Mouse (Mus musculus): Measurements from ENCODE around the gene Armc3. TPM values are rescaled to one million over a fixed set of nuclear protein-coding genes. Genes with fewer than 3 reads are reported as not detected.
A peak's percentile ranks its signal among the peaks of the same experiment; 100 is the strongest.

Armc3 gene
- polyA plus RNA-seq, 1 experiment from 2014 or later, result 2.0 TPM

DNA sequence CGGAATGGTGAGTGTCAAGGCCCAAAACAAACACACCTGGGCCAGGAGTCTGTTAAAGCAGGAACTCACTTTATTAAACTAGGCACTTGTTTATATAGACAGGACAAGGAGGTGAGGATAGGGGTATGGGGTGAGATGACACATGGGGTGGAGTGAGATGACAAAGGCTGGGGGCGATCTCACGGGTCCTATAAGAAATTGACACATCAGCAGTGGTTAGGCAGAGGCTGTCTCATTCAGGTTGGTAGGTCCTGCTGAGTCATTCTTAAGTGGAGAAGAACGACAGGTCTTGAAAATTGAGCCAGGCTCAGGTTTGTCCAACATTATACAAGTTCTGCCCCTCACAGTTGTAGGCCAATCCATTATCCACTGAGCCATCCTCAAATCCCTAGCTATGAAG lies 128.7 kb downstream of the Armc3 start:
- ATAC-seq (ENCODE audit: low read depth), result no peak
- Histone ChIP-seq H3K9me3 (ENCODE audit: control insufficient read depth, low read length) (no peaks in the 10 kb centered on the region), H3K36me3 (ENCODE audit: control insufficient read depth, insufficient read depth, low read length) (no peaks in the 10 kb centered on the region), H3K9ac (ENCODE audit: low read length) (no peak overlapping the region), H3K4me3 (ENCODE audit: low read length) (no peak overlapping the region), H3K4me1 (replicated peaks; ENCODE audit: control insufficient read depth, insufficient read depth, low read length) (no peaks in the 10 kb centered on the region), H3K27me3 (ENCODE audit: control insufficient read depth, insufficient read depth, low read depth, low read length) (no peaks in the 10 kb centered on the region), H3K4me2 (ENCODE audit: low read depth, low read length) (no peak overlapping the region), H3K27ac (ENCODE audit: low read length) (no peak overlapping the region)
- WGBS, result 59% methylated on average over 4 of the region's 4 CpGs

DNA sequence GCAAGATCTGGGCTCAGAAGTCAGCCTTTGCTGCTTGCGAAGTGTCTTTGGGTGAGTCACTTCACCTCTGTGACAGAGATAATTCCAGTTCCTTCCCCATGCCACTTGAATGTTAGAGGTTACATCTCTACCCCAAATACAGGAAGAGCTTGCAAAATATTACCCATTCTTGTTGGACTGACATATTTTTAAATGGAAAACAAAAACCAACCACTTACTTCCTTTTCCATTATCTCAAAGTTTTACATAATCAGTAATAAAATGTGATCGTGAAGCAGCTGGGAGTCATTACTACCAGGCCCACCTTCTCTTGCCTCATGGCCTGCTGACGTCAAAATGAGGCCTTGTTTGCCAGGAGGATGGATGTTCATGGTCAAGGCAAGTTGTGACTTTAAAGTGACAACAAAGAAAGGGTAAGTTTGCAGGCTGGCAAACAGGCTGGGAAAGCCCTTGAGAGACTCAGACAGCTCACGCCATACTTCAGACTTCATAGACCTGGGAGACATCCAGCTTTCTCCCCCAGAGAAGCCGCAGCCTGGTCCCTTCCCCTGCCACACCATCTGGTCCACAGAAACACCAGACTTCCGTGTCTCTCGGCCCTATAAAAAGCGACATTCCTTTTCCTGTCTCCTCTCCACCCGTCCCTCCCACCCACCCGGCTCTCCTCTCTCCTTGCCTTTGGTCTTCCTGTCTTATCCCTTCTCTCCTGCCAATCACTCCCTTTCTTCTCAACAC lies 145.0 kb downstream of the Armc3 start:
- H3K4me1 ChIP-seq (replicated peaks; ENCODE audit: control insufficient read depth, insufficient read depth, low read length), result no peaks in the 10 kb centered on the region
- H3K4me3 ChIP-seq (ENCODE audit: low read length), result peak overlapping the region; percentile 30
- no peak overlapping the region for H3K27ac ChIP-seq (ENCODE audit: low read length)
- 24% methylated on average over 10 of the region's 10 CpGs for WGBS
- peak overlapping the region; percentile 53 for H3K4me2 ChIP-seq (ENCODE audit: low read depth, low read length)
- ATAC-seq (ENCODE audit: low read depth), result peak; percentile 76
- H3K27me3 ChIP-seq (ENCODE audit: control insufficient read depth, insufficient read depth, low read depth, low read length), result no peaks in the 10 kb centered on the region
- 0 out of 2 replicates have a peak overlapping the region, but pooled peaks have one; percentile 12 for H3K9ac ChIP-seq (ENCODE audit: low read length)
- no peaks in the 10 kb centered on the region for H3K9me3 ChIP-seq (ENCODE audit: control insufficient read depth, low read length)
- no peaks in the 10 kb centered on the region for H3K36me3 ChIP-seq (ENCODE audit: control insufficient read depth, insufficient read depth, low read length)

DNA sequence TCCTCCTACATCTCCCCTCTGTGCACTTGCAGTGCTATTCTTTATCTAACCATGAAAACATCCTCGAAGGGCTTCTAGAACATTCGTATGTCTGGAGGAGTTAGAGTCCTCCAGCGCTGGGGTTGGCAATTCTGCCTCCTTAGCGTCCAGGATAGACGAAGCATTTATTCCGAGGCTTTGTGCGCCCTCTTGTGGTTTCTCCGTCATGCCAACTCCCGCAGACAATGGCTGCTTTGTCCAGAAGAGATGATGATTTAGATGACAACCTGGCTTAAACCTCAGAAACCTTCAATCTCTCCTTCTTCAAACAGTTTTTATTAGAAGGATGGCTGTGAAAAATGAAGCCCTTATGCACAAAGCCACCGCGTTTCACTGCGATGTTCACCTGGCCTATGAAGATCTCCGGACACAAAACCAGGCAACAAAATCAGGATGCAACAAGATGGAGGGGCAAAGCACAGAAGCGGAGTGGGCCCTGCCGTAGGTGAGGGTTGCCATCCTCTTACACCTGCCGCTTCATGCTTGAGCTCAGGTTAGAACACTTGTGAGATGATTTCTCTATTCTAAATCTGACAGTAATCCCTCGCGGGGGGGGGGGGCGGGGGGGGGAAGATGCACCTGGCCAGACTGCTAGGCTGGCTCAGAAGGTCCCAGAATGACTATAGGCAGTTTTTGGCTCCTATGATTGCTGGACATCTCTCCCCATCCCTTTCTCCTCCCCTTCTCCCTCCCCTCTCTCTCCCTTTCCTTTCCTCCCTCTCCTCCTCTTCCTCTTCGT lies 145.7 kb downstream of the Armc3 start:
- peak; percentile 82 for ATAC-seq (ENCODE audit: low read depth)
- no peaks in the 10 kb centered on the region for H3K27me3 ChIP-seq (ENCODE audit: control insufficient read depth, insufficient read depth, low read depth, low read length)
- no peaks in the 10 kb centered on the region for H3K9me3 ChIP-seq (ENCODE audit: control insufficient read depth, low read length)
- no peak overlapping the region for H3K27ac ChIP-seq (ENCODE audit: low read length)
- H3K9ac ChIP-seq (ENCODE audit: low read length), result 0 out of 2 replicates have a peak overlapping the region, but pooled peaks have one; percentile 12
- no peaks in the 10 kb centered on the region for H3K4me1 ChIP-seq (replicated peaks; ENCODE audit: control insufficient read depth, insufficient read depth, low read length)
- 24% methylated on average over 19 of the region's 20 CpGs for WGBS
- peak overlapping the region; percentile 53 for H3K4me2 ChIP-seq (ENCODE audit: low read depth, low read length)
- no peaks in the 10 kb centered on the region for H3K36me3 ChIP-seq (ENCODE audit: control insufficient read depth, insufficient read depth, low read length)
- peak overlapping the region; percentile 30 for H3K4me3 ChIP-seq (ENCODE audit: low read length)

DNA sequence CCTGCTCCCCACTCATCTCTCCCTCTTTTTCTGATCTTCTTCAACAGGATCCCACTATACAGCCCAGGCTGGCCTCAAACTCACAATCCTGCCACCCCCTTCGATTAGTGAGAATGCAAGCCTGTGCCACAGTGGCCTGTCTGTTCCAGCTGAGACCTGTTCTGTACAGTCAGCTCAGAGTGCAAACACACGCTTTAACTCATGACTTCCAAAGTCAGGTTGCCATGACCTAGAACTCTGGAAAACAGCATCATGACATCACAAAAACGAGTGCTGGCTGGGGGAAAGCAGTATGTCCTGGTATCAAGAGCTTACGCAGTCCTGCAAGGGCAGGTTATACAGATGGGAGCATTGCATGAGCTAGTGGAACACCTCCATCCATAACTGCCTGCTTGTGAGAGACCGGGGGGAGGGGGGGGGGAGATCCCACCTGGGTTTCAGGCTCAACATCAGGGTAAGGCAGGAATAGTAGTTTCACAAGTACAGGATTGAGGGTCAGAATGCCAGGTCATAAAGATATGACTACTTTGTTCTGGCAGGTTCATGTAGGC lies 146.4 kb downstream of the Armc3 start:
- H3K4me1 ChIP-seq (replicated peaks; ENCODE audit: control insufficient read depth, insufficient read depth, low read length), result no peaks in the 10 kb centered on the region
- ATAC-seq (ENCODE audit: low read depth), result no peak
- 67% methylated on average over 5 of the region's 5 CpGs for WGBS
- H3K9ac ChIP-seq (ENCODE audit: low read length), result no peak overlapping the region
- no peak overlapping the region for H3K4me2 ChIP-seq (ENCODE audit: low read depth, low read length)
- H3K36me3 ChIP-seq (ENCODE audit: control insufficient read depth, insufficient read depth, low read length), result no peaks in the 10 kb centered on the region
- no peaks in the 10 kb centered on the region for H3K9me3 ChIP-seq (ENCODE audit: control insufficient read depth, low read length)
- H3K27me3 ChIP-seq (ENCODE audit: control insufficient read depth, insufficient read depth, low read depth, low read length), result no peaks in the 10 kb centered on the region
- no peak overlapping the region for H3K4me3 ChIP-seq (ENCODE audit: low read length)
- H3K27ac ChIP-seq (ENCODE audit: low read length), result no peak overlapping the region

DNA sequence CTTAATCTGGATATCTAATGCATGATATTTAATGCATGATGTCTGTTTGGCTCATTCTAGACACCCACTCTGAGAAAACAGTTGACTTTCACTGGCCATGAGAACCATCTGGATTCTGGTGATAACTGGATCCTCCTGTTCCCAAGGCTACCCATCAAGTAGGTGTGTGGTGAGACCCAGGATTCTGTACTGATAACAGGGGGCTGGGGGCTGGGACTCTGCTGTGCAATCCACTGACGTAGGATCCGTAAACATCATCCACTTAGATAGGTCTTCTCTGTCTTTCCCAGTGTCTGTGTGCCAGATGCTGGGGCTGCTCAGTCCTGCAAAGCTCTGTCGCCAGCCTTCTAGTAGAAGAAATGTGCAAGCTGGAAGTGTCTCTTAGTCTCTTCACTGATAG lies 149.4 kb downstream of the Armc3 start:
- ATAC-seq (ENCODE audit: low read depth), result no peak
- 46% methylated on average over 3 of the region's 3 CpGs for WGBS

DNA sequence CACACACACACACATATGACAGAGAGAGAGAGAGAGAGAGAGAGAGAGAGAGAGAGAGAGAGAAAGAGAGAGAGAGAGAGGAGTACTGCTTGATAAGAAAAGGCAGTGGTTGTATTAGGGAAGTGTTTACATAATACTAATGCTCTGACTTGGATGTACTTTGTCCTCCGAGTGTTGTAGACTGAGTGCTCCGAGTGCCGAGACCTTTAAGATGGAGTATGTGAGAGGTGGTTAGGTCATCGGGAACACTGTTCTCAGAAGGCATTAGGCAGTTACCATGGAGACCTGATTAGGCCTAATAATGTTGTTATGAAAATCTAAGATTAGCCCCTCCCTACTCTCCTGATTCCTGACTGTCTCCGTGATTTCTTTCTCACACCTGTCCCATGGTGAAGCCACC lies 151.1 kb downstream of the Armc3 start:
- 26% methylated on average over 5 of the region's 5 CpGs for WGBS
- Histone ChIP-seq H3K4me3 (ENCODE audit: low read length) (no peak overlapping the region), H3K27me3 (ENCODE audit: control insufficient read depth, insufficient read depth, low read depth, low read length) (no peaks in the 10 kb centered on the region), H3K9me3 (ENCODE audit: control insufficient read depth, low read length) (no peaks in the 10 kb centered on the region), H3K4me2 (ENCODE audit: low read depth, low read length) (no peak overlapping the region), H3K9ac (ENCODE audit: low read length) (no peak overlapping the region), H3K27ac (ENCODE audit: low read length) (no peak overlapping the region), H3K36me3 (ENCODE audit: control insufficient read depth, insufficient read depth, low read length) (no peaks in the 10 kb centered on the region), H3K4me1 (replicated peaks; ENCODE audit: control insufficient read depth, insufficient read depth, low read length) (no peaks in the 10 kb centered on the region)
- ATAC-seq (ENCODE audit: low read depth), result no peak

More for the DNA sequence above, 149.4 kb downstream of the Armc3 start:
- H3K9me3 ChIP-seq (ENCODE audit: control insufficient read depth, low read length), result no peaks in the 10 kb centered on the region
- H3K4me2 ChIP-seq (ENCODE audit: low read depth, low read length), result no peak overlapping the region
- H3K9ac ChIP-seq (ENCODE audit: low read length), result no peak overlapping the region
- H3K27me3 ChIP-seq (ENCODE audit: control insufficient read depth, insufficient read depth, low read depth, low read length), result no peaks in the 10 kb centered on the region
- H3K4me1 ChIP-seq (replicated peaks; ENCODE audit: control insufficient read depth, insufficient read depth, low read length), result no peaks in the 10 kb centered on the region
- H3K4me3 ChIP-seq (ENCODE audit: low read length), result no peak overlapping the region
- H3K36me3 ChIP-seq (ENCODE audit: control insufficient read depth, insufficient read depth, low read length), result no peaks in the 10 kb centered on the region
- H3K27ac ChIP-seq (ENCODE audit: low read length), result no peak overlapping the region

DNA sequence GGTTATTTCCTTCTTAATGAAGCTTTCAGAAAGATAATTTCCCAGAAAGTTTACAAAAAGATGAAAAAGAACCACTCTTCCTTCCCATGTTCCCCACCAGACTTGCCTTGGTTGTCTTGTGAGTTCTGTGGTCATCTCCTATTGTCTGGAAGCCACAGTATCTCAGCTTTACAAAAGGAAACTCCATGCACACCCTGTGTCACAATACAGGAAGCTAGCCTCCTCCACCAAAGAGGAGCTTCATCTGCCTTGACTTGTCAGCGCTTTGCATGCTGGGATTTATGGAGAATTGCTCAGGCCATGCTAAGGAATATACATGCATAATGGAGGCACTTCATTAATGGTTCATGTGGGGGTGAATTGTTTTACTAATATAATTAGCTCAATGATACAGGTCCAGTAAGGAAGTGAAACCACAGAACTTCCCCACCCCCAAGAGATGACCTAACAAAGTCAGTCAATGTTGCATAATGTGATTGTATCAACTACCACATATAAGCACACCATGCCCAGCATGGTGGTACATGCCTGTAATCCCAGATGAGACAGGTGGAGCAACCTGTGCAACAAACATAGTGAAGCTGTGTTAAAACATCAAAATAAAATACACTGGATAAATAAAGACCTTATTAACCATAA lies 152.6 kb downstream of the Armc3 start:
- no peak for ATAC-seq (ENCODE audit: low read depth)
- no peak overlapping the region for H3K9ac ChIP-seq (ENCODE audit: low read length)
- no peak overlapping the region for H3K4me3 ChIP-seq (ENCODE audit: low read length)
- no peaks in the 10 kb centered on the region for H3K27me3 ChIP-seq (ENCODE audit: control insufficient read depth, insufficient read depth, low read depth, low read length)
- H3K4me2 ChIP-seq (ENCODE audit: low read depth, low read length), result no peak overlapping the region
- no peaks in the 10 kb centered on the region for H3K4me1 ChIP-seq (replicated peaks; ENCODE audit: control insufficient read depth, insufficient read depth, low read length)
- H3K27ac ChIP-seq (ENCODE audit: low read length), result no peak overlapping the region
- H3K36me3 ChIP-seq (ENCODE audit: control insufficient read depth, insufficient read depth, low read length), result no peaks in the 10 kb centered on the region
- WGBS, result 92% methylated on average over 1 of the region's 1 CpGs
- H3K9me3 ChIP-seq (ENCODE audit: control insufficient read depth, low read length), result no peaks in the 10 kb centered on the region

DNA sequence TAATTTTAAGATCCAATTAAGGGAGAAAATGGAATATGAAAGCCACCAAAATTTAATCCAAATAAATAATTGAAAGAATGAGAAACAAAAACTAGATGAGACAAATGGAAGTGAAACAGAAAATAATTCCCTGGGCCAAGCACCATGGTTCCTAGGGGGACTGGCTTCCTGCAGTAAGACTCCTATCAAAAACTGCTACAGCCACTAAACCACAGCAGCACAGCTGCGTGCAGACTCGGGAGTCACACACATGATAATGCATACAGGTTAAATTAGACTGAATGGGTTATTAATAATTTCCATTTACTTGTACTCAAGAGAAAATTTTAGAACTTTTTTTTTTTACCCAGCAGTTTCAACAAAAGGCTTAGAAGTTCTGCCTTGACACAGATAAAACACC lies 154.1 kb downstream of the Armc3 start:
- Histone ChIP-seq H3K4me2 (ENCODE audit: low read depth, low read length) (no peak overlapping the region), H3K4me3 (ENCODE audit: low read length) (no peak overlapping the region), H3K27me3 (ENCODE audit: control insufficient read depth, insufficient read depth, low read depth, low read length) (no peaks in the 10 kb centered on the region), H3K4me1 (replicated peaks; ENCODE audit: control insufficient read depth, insufficient read depth, low read length) (no peaks in the 10 kb centered on the region), H3K27ac (ENCODE audit: low read length) (no peak overlapping the region), H3K9me3 (ENCODE audit: control insufficient read depth, low read length) (no peaks in the 10 kb centered on the region), H3K36me3 (ENCODE audit: control insufficient read depth, insufficient read depth, low read length) (no peaks in the 10 kb centered on the region), H3K9ac (ENCODE audit: low read length) (no peak overlapping the region)
- WGBS, result 85% methylated on average over 2 of the region's 2 CpGs
- ATAC-seq (ENCODE audit: low read depth), result no peak

Data from lung, embryonic 16.5 days (tissue).